Mouse (Mus musculus) hindbrain, embryonic 11.5 days (tissue): ENCODE results near the gene Coro6. TPM values are rescaled to one million over a fixed set of nuclear protein-coding genes. Genes with fewer than 3 reads are reported as not detected.

Experiments
- ATAC-seq: fragments of 200-750 bp; cut with Nextera tagmentation; 2 replicates; pipeline ENCODE4 v1.8.0; 2017; ENCODE audit warnings: mild to moderate bottlenecking, moderate TSS enrichment, moderate library complexity; ENCODE audit not compliant: low FRiP score
- DNase-seq: peaks from one replicate; pipeline ENCODE4 v3.0.0-alpha.2; 2015; ENCODE audit warnings: low spot score
- H3K27ac ChIP-seq: fragments of 300-500 bp; sonication (generic); 2 replicates; pipeline ENCODE4 v1.5.1; 2014; ENCODE audit warnings: mild to moderate bottlenecking, low read depth, low read length
- H3K27me3 ChIP-seq: fragments of 300-500 bp; sonication (generic); 2 replicates; pipeline ENCODE4 v1.6.1; 2014; ENCODE audit warnings: mild to moderate bottlenecking, low read length, moderate library complexity, mixed read lengths; ENCODE audit not compliant: control insufficient read depth, insufficient read depth
- H3K36me3 ChIP-seq: fragments of 300-500 bp; sonication (generic); 2 replicates; pipeline ENCODE4 v1.6.1; 2014; ENCODE audit warnings: mild to moderate bottlenecking, low read length, moderate library complexity, mixed read lengths; ENCODE audit not compliant: control insufficient read depth, insufficient read depth
- H3K4me1 ChIP-seq: fragments of 300-500 bp; sonication (generic); replicated peaks from 2 replicates; pipeline ENCODE4 v1.6.1; 2014; ENCODE audit warnings: low read length, mixed read lengths; ENCODE audit not compliant: control insufficient read depth, insufficient read depth
- H3K4me2 ChIP-seq: fragments of 300-500 bp; sonication (generic); replicated peaks from 2 replicates; pipeline ENCODE4 v1.6.1; 2014; ENCODE audit warnings: mild to moderate bottlenecking, low read depth, low read length
- H3K4me3 ChIP-seq: fragments of 300-500 bp; sonication (generic); 2 replicates; pipeline ENCODE4 v1.5.1; 2014; ENCODE audit warnings: low read depth, low read length
- H3K9ac ChIP-seq: fragments of 300-500 bp; sonication (generic); 2 replicates; pipeline ENCODE4 v1.6.1; 2014; ENCODE audit warnings: low read depth, low read length
- H3K9me3 ChIP-seq: fragments of 300-500 bp; sonication (generic); 2 replicates; pipeline ENCODE4 v1.6.1; 2016; ENCODE audit warnings: low read length; ENCODE audit not compliant: control insufficient read depth
- WGBS: fragments of 180-500 bp; shearing (Covaris S2); extraction: QIAGEN DNeasy Blood & Tissue Kit; methylation state at CpG from one replicate; pipeline ENCODE4 v1.1.7; 2014; 5-methylcytosine and 5-hydroxymethylcytosine counted together
- polyA plus RNA-seq: library from polyadenylated mRNA; unstranded; fragments of >200 nt; fragmentation: Nextera tagmentation; extraction: Ambion mirVana; gene quantifications from 2 replicates; pipeline ENCODE4 v1.2.1, GENCODE M21; 2014

The Coro6 gene
- polyA plus RNA-seq, 1 experiment from 2014 or later = 0.14 TPM

DNA sequence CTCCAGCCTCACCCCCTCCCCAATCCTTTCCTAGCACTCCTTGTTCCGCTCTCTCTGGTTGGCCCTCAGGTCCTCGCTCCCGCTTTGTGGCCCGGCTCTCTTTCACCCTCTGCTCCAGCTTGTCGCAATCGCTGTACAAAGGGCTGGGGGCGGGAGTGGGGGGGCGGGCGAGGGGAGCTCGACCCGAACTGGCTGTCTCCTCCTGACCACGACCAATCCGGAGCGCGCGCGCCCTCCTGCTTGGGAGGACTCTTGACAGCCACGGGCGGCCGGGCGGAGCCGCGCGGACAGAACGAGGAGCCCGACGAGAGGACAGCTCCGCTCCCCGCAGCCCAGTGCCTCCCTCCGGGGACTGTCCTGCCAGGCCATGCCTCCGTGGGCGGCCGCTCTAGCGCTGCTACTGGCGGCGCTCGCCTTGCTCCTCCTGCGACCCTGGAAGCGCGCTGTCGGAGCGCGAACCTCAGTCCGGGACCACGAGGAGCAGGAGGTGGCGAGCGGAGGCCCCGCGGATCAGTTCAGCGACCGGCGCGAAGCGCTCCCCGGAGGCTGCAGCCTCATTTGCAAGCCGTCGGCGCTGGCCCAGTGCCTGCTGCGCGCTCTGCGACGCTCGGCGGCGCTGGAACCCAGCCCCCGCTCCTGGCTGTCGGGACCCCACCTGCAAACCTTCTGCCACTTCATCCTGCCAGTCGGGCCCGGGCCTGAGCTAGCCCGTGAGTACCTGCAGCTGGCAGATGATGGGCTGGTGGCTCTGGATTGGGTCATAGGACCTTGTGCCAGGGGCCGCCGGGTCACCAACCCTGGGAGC lies 52.8 kb downstream of the Coro6 start, which contains the start of gene Abhd15:
Gene Abhd15, plus strand, starts transcription at position 290 of the 805 bp plus-strand sequence.
- Histone ChIP-seq H3K27me3 (peaks cover 13% of the 10 kb centered on the region), H3K27ac (peak within 1 kb of the TSS; percentile 24; the same call in 1 of the 2 replicates)

DNA sequence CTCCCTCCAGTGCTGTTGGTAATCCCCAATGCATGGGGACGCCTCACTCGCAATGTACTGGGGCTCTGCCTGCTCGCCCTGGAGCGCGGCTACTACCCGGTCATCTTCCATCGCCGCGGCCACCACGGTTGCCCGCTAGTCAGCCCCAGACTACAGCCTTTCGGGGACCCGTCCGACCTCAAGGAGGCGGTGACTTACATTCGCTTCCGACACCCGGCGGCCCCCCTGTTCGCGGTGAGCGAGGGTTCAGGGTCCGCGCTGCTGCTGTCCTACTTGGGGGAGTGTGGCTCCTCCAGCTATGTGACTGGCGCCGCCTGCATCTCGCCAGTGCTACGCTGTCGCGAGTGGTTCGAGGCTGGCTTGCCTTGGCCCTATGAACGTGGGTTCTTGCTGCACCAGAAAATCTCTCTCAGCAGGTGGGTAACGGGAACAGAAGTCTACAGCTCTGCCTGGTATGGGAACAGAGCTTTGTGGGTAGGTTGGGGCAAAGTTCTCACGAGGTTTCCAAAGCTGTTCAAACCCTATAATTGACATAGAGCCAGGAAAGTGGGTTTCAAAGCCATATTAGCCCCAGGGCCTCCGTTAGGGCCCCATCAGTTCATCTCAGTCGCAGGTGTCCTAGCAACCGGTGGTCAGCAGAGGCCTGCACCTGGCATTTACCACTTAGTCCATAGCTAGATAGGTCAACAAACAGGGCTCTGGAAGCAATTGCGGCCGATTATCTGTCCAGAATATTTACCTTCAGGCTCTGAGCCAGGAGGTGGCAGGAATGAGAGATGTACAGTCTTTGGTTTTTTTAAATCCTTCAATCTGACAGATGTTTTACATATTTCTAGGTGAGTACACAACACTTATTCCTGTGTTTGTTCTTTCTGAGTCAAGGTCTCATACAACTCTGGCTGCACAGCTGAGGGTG lies 53.7 kb downstream of the Coro6 start, which contains the start of gene Trp53i13:
Gene Trp53i13, minus strand, starts transcription at position 344 of the 916 bp plus-strand sequence.
- DNase-seq = no peak
- H3K4me1 ChIP-seq = peaks cover 23% of the 10 kb centered on the region
- H3K9ac ChIP-seq = peak within 1 kb of the TSS; percentile 58
- ATAC-seq = peak; percentile 8
- H3K27ac ChIP-seq = peak within 1 kb of the TSS; percentile 24; the same call in 1 of the 2 replicates
- H3K4me2 ChIP-seq = peak within 1 kb of the TSS; percentile 95
- peaks cover 13% of the 10 kb centered on the region for H3K27me3 ChIP-seq
- H3K36me3 ChIP-seq = no peaks in the 10 kb centered on the region
- 7% methylated on average over 39 of the region's 39 CpGs for WGBS
- H3K4me3 ChIP-seq = peak within 1 kb of the TSS; percentile 41
- no peaks in the 10 kb centered on the region for H3K9me3 ChIP-seq

More for the DNA sequence above, 52.8 kb downstream of the Coro6 start, which contains the start of gene Abhd15:
- under 1% methylated on average over 65 of the region's 72 CpGs for whole genome bisulfite sequencing
- ATAC-seq (peak; percentile 69), DNase-seq (peak; percentile 86)
- Histone ChIP-seq H3K4me2 (peak within 1 kb of the TSS; percentile 95), H3K9me3 (no peaks in the 10 kb centered on the region), H3K4me3 (peak within 1 kb of the TSS; percentile 53), H3K4me1 (peaks cover 21% of the 10 kb centered on the region), H3K36me3 (no peaks in the 10 kb centered on the region), H3K9ac (peak within 1 kb of the TSS; percentile 58)

DNA sequence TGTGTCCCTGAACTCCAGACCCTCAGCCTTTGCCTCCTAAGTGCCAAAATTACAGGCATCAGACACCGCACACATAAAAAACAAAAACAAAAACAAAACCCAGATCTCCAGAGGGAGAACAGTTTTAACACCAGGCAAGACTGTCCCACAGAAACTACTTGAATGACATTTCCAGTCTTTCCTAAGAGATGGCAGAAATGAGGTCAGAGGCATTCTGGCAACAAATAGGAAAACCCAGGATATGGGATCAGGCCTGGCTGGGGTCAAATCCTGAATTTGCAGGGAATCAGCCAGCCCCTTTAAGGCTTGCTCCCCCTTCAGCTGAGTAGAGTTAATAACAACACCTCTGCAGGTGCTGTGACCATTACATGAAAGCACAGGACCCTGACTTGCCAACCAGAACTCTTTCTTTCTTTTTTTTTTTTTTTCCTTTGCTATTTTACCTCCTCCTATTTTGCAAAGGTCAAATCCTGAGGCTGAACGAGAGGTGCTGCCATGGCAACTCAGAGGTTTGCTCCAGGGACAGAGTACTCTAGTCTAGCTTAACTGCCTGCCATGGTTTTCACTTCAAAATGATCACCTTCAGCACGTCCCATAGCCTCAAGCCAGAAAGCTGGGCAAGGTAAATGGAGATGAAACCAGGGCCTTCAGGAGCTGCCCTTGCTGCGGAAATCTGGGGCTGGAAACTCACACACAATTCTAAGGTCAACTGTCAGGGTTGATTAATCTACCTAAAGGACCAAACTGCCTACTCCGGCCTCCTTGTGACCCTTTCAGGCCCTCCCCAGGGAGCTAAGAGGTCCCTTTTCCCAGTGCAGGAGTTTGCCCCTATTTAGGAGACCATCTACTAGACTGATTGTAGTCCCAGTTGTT lies 54.6 kb downstream of the Coro6 start:
- no peak for ATAC-seq
- peaks cover 13% of the 10 kb centered on the region for H3K27me3 ChIP-seq
- H3K4me1 ChIP-seq = peaks cover 23% of the 10 kb centered on the region

DNA sequence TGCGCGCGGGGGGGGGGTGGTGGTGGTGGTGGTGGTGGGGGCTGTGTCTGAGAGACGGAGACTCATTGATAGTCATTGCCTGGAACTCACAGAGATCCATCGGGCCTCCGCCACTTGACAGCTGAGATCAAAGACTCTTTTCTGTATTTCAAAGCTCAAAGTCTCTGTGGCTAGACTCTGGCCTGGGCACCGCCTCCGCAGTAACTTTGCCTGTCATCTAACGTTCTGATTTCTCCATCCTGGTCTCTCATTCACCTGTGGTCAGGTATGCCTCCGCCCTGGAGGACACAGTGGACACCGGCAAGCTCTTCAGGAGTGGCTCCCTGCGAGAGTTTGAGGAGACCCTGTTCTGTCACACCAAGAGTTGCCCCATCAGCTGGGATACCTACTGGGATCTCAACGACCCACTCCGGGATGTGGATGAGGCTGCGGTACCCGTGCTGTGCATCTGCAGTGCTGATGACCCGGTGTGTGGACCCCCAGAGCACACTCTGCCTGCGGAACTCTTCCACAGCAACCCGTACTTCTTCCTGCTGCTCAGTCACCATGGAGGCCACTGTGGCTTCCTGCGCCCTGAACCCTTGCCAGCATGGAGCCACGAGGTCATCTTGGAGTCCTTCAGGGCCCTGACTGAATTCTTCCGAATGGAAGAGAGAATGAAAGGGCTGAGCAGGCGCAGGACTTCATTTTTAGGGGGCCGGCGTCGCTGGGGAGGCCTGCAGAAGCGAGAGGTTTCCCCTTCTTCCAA lies 56.0 kb downstream of the Coro6 start:
- ATAC-seq (no peak), DNase-seq (no peak)
- peaks cover 13% of the 10 kb centered on the region for H3K27me3 ChIP-seq

More for the DNA sequence above, 54.6 kb downstream of the Coro6 start:
- H3K4me2 ChIP-seq = no peak overlapping the region
- no peak for DNase-seq
- H3K9ac ChIP-seq = no peak overlapping the region
- H3K36me3 ChIP-seq = no peaks in the 10 kb centered on the region
- no peaks in the 10 kb centered on the region for H3K9me3 ChIP-seq
- H3K4me3 ChIP-seq = no peak overlapping the region
- WGBS = 41% methylated on average over 5 of the region's 5 CpGs
- H3K27ac ChIP-seq = no peak overlapping the region

DNA sequence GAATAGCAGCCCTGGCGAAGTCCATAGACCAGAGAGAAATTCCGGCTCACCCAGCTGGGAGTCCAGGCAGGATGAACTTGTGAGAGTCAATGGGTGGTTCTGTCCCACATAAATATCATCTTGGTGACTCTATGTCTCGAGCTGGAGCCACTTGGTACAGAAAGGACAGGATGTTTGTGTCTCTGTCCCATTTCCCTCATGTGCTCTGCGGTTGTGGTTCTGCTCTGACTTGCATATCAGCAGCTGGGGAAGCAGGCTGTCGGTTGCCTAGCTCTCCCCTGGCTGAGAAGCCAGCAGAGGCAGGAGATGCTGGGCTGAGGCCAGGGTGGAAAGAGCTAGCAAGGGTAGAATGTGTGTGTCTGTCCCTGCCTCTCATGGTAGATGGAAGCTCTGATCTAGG lies 56.8 kb downstream of the Coro6 start, which contains the start of gene Gm10392:
Gene Gm10392, minus strand, starts transcription at position 156 of the 400 bp plus-strand sequence.
- Histone ChIP-seq H3K9ac (no peak within 1 kb of the TSS), H3K27ac (no peak within 1 kb of the TSS), H3K4me3 (no peak within 1 kb of the TSS), H3K4me1 (peaks cover 17% of the 10 kb centered on the region), H3K36me3 (no peaks in the 10 kb centered on the region), H3K27me3 (peaks cover 13% of the 10 kb centered on the region), H3K9me3 (no peaks in the 10 kb centered on the region), H3K4me2 (no peak within 1 kb of the TSS)
- DNase-seq (no peak), ATAC-seq (no peak)
- 75% methylated on average over 5 of the region's 5 CpGs for whole genome bisulfite sequencing

More for the DNA sequence above, 56.0 kb downstream of the Coro6 start:
- 81% methylated on average over 27 of the region's 27 CpGs for WGBS
- Histone ChIP-seq H3K4me3 (no peak overlapping the region), H3K4me1 (peaks cover 19% of the 10 kb centered on the region), H3K4me2 (no peak overlapping the region), H3K27ac (no peak overlapping the region), H3K36me3 (no peaks in the 10 kb centered on the region), H3K9me3 (no peaks in the 10 kb centered on the region), H3K9ac (no peak overlapping the region)

Other genes starting within 250 kb of the Coro6 start
- 13.8 and 17.4 TPM in 2 replicates for gene Ssh2, start 246.1 kb upstream of the Coro6 start, polyA plus RNA-seq
- 13.1 and 13.9 TPM in 2 replicates for gene Ankrd13b, start 27.3 kb downstream of the Coro6 start, polyA plus RNA-seq
- gene Git1, start 31.2 kb downstream of the Coro6 start, polyA plus RNA-seq = 12.6 and 18.6 TPM in 2 replicates
- gene Abhd15, start 52.7 kb downstream of the Coro6 start, polyA plus RNA-seq = 2.1 and 3.0 TPM in 2 replicates
- 27.7 and 27.9 TPM in 2 replicates for gene Trp53i13, start 53.6 kb downstream of the Coro6 start, polyA plus RNA-seq
- gene Gm10392, start 56.8 kb downstream of the Coro6 start, polyA plus RNA-seq = 0.13 TPM in 1 of 2 replicates, not detected in the other
- gene Taok1, start 145.4 kb downstream of the Coro6 start, polyA plus RNA-seq = 20.4 and 26.3 TPM in 2 replicates
- gene Nufip2, start 223.7 kb downstream of the Coro6 start, polyA plus RNA-seq = 5.0 and 15.3 TPM in 2 replicates